Mouse (Mus musculus) heart, postnatal 25 days (tissue): ENCODE data around the gene Mrpl45. TPM values are rescaled to one million over a fixed set of nuclear protein-coding genes. Genes with fewer than 3 reads are reported as not detected.
"Not testable (repeated sequence)": the region's sequence is repeated elsewhere in the genome, so short reads cannot be mapped to it uniquely, and the experiment has no call there.

Experiments used
- DNase-seq: peaks from one replicate; pipeline ENCODE4 v3.0.0; 2022; ENCODE audit warnings: low spot score
- intact Hi-C: fragments of 180-260 bp; cut with DNase I; formaldehyde crosslinking; loops from one replicate; pipeline ENCODE4 v1.15.1; 2025
- total RNA-seq, 2 experiments: library from RNA; stranded (reverse); gene quantifications; 2 replicates each; pipeline ENCODE4 v1.2.3; 2021

Mrpl45 gene
- total RNA-seq, 2 experiments from 2014 or later = 57.8 to 60.6 TPM

GRCm38 (mm10) chr11:97289276-97290230, 26.0 kb upstream of the Mrpl45 start:
- intact Hi-C loops = no loop called here
- DNase-seq = peak; percentile 58

GRCm38 (mm10) chr11:97292731-97293130, 22.8 kb upstream of the Mrpl45 start:
- DNase-seq = no peak
- intact Hi-C loops = no loop called here

DNA sequence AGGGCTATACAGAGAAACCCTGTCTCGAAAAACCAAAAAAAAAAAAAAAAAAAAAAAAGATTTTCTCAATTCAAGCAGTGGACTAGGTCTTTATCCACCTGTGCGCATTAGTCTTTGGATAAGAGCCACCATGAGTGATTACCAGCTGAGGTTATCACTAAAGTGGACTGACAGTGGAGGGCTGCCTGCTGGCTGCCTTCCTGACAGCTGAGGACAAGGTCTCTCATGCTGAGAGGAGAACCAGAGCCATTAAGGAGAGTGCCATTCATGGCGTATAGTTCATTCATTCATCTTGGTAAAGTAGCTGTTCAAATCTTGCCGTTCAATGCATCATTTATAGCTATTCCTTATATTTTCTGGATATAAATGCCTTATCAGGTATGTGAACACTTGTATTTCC, 19.0 kb upstream of the Mrpl45 start:
- intact Hi-C loops = no loop called here

DNA sequence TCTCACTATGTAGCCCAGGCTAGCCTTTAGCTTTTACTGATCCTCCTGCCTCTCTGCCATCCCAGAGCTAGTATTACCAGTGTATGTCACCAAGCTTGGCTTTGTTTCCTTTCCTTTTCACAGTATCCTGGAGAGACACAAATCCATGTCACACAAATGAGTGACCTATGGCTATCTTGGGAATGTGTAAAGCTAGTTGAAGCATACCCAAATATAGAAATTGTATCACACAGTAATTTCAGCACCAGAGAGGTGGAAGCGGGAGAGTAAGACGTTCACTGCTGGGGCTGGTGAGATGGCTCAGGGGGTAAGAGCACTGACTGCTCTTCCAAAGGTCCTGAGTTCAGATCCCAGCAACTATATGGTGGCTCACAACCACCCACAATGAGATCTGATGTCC, 15.6 kb upstream of the Mrpl45 start:
- intact Hi-C loops = no loop called here
- no peak for DNase-seq

More for the DNA sequence above, 19.0 kb upstream of the Mrpl45 start:
- DNase-seq = no peak

- intact Hi-C loops = no loop called here
These were observed 14.1 kb upstream of the Mrpl45 start for GRCm38 (mm10) chr11:97301406-97301805.

DNA sequence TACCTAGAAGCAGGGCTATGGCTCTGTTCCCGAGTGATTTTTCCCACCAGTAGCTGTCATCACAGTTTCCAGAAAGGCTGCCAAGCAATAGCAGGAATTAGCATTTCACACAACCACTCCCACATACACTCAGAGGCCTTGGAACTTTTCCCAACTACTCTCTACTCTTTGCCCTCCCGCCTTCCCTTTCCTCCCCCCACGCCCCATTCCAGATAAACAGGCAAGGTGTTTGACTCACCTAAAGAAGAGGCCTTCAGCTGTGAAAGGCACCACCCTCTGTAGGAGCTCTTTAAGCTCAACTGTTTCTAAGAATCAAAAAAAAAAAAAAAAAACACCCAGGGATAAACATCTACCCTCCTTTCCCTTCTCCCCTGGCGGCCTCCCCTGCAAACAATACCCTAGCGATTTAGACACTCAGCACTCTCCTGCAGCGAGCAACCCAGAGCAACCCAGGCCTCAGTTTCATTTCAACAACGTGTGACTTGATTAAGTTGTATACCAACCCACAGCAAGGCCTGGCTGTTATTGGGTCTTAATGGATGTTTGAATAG, 13.2 kb upstream of the Mrpl45 start:
- intact Hi-C loops = no loop called here
- DNase-seq = peak; percentile 62

More at GRCm38 (mm10) chr11:97301406-97301805, 14.1 kb upstream of the Mrpl45 start:
- no peak for DNase-seq

GRCm38 (mm10) chr11:97304631-97305030, 10.9 kb upstream of the Mrpl45 start:
- intact Hi-C loops = no loop called here
- DNase-seq = no peak

DNA sequence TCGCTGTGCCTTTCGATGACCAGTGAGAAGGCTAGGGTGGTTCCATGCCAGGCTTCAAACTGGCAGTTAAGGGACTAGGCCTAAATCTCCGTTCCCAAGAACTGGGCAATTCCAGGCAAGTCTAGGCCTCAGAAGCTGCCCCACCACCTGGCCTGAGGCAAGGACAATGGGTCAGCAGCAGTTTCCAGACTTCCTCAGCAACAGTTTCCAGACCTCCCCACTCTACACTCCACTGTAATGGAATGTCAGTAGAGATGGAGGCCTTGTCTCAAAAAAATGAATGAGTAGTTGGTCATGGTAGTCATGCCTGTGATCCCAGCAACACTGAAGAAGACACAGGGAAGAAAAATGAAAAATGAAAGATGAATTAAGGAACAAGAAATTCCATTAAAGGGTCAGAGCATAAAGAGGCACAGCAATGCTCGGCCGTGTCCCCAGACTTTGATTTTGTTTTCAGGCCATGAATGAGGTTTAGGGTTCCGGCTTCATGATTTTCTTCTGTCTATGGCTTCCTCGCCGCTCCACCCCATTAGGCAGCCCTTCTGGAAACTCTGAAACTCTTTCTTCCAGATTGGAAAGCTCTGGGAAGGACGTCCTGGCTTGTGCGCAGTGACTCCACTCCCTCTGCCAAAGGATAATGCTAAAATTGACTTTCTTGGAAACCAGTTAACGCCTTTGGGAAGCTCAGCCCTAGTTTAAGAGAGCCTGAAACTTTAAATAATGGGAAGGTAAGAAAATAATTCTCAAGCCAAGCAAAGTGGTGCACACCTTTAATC, 8.0 kb upstream of the Mrpl45 start:
- intact Hi-C loops = no loop called here
- DNase-seq = no peak

- no peak for DNase-seq
- intact Hi-C loops = no loop called here
These were observed 6.6 kb upstream of the Mrpl45 start for GRCm38 (mm10) chr11:97308806-97309450.

GRCm38 (mm10) chr11:97309451-97309836, 6.1 kb upstream of the Mrpl45 start:
- intact Hi-C loops = no loop called here
- DNase-seq = peak; percentile 80

GRCm38 (mm10) chr11:97309911-97310571, 5.5 kb upstream of the Mrpl45 start:
- intact Hi-C loops = loop anchor here (5.0 to 10.0 kb wide), 3 partner anchors 45 to 113 kb away; no protein-coding TSS in a partner anchor
- DNase-seq = peak; percentile 60

DNA sequence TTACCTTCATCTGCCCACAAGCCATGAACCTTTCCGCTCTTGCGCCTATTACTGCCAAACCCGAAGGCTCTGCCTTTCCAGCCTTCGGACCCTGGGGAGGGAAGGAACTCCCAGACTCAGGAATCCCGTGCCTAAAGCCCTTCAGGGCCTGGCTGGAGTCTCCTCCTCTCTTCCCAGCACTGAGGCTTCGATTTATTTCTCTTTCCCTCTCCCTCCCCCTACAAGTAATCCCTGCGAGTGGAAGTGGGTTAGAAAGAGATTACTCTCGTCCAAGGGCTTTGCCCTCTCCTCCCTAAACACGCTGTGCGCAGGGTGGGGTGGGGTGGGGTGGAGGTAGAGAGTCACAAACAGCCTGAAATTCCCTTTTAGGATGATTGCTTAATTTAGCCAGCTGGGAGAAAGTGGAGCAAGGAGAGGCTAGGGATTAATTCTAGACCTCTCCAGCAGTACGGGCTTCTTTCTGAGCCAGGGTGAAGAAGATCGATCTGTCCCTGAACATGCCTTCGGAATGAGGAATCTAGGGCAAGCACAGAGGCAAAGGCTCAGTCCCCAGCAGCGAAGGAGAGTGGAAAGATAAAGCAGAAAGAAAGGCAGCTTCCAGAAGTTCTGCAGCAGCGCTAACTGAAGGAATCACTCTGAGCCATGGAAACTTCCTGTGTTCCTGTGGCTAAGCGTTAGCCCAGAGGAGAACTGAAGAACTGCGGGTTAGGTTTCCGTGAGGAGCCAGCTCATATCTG, 4.5 kb upstream of the Mrpl45 start:
- DNase-seq = no peak
- intact Hi-C loops = loop anchor here (5.0 to 10.0 kb wide), 3 partner anchors 46 to 114 kb away; no protein-coding TSS in a partner anchor

GRCm38 (mm10) chr11:97312871-97313270, 2.6 kb upstream of the Mrpl45 start:
- DNase-seq = not testable (repeated sequence)
- intact Hi-C loops = loop anchor here (5.0 to 10.0 kb wide), 3 partner anchors 48 to 116 kb away; no protein-coding TSS in a partner anchor

- intact Hi-C loops = loop anchor here (5.0 to 10.0 kb wide), 3 partner anchors 49 to 117 kb away; no protein-coding TSS in a partner anchor
- DNase-seq = no peak
These were observed 1.4 kb upstream of the Mrpl45 start for GRCm38 (mm10) chr11:97314110-97314509.

DNA sequence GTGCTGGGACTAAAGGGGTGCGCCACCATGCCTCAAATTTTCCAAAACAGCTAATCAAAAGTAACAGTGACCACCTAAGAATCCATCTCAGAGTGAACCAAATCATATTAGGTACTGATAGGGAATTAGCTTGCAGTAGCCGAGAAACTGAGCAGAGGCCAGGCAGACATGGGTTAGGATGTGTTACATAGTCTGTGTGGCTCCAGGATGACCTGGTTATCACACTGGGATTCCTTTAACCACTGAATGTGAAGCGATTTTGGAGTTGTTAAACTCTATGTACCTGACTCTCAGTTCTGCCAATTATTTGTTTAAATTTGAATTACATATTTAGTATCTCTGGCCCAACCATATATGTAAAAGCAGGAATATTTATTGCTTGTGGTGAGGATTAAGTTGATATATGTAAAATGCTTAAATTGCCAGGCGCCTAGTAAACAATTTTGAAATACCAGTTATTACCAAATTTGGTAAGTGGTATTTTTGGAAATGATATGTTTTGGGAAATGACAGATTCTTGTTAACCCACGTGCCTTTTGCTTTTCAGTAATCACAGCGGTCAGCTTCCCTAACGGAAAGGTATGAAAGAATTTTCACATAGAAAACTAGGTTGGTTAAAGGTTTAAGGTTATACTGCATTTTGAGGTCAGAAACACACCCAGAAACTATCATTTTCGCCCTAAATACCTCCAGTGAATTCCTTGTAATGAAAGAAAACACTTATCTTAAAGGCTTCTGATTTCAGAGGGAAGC, 589 bp upstream of the Mrpl45 start:
- intact Hi-C loops = loop anchor here (1.0 to 10.0 kb wide), 4 partner anchors 35 to 118 kb away; partner anchors contain the start of gene Npepps
- no peak for DNase-seq

- intact Hi-C loops = no loop called here
These were observed 5.7 kb downstream of the Mrpl45 start for GRCm38 (mm10) chr11:97321197-97321596.

GRCm38 (mm10) chr11:97321894-97322600, 6.5 kb downstream of the Mrpl45 start:
- DNase-seq, intact Hi-C loops: not testable (repeated sequence)

More at GRCm38 (mm10) chr11:97321197-97321596, 5.7 kb downstream of the Mrpl45 start:
- DNase-seq = no peak
